Mouse (Mus musculus) lung, adult 2 months (tissue): ENCODE data around the gene B130006D01Rik. TPM values are rescaled to one million over a fixed set of nuclear protein-coding genes. Genes with fewer than 3 reads are reported as not detected.

Experiments
- DNase-seq: peaks from one replicate; pipeline ENCODE4 v3.0.0; 2022
- H3K4me1 ChIP-seq: fragments of 200-500 bp; 2 replicates; pipeline ENCODE4 v1.6.1; 2011; ENCODE audit warnings: low read length; ENCODE audit not compliant: control insufficient read depth, insufficient read depth
- H3K4me3 ChIP-seq: fragments of 200-500 bp; replicated peaks from 2 replicates; pipeline ENCODE3; 2011; ENCODE audit warnings: low read depth, mild to moderate bottlenecking, control low read depth, low read length; ENCODE audit errors: extremely low read depth
- CTCF ChIP-seq: fragments of 200-500 bp; IDR thresholded peaks from 2 replicates; pipeline ENCODE4 v1.5.1; 2011; ENCODE audit warnings: mild to moderate bottlenecking, low read length, control low read depth; ENCODE audit not compliant: insufficient read depth
- POLR2A ChIP-seq: fragments of 200-500 bp; IDR thresholded peaks from 2 replicates; pipeline ENCODE4 v1.6.1; 2011; ENCODE audit warnings: low read depth, mild to moderate bottlenecking, control low read depth, low read length, borderline replicate concordance; ENCODE audit errors: extremely low read depth
- WGBS: fragments of 180-500 bp; shearing (Covaris S2); methylation state at CpG from one replicate; pipeline ENCODE4 v1.1.7; 2018; 5-methylcytosine and 5-hydroxymethylcytosine counted together
- polyA plus RNA-seq: library from polyadenylated mRNA; depleted of rRNA; stranded (reverse); fragments of >200 nt; gene quantifications from 2 replicates; pipeline ENCODE4 v1.2.3, GENCODE M21; 2012

Gene B130006D01Rik
- polyA plus RNA-seq, 1 experiment, result 0.18 TPM

DNA sequence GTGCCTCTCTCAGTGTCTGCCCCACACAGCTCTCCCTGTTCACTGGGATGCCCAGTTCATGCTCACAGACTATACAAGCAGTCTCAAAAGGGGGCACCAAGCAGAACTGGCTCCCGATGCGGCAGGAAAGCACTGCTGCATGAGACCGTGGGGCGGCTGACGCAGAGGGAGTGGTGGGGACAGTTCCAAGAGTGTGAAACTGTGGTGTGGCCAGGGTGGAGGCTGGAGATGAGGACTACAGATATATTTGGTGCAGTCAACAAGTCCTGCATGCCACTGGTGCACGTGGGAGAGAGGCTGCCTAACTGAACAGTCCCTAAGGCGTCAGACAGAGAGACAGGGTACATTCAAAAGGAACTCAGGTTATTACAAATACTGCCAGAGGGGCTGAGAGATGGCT lies 34.4 kb upstream of the B130006D01Rik start:
- 22% methylated on average over 7 of the region's 7 CpGs for WGBS
- DNase-seq, result no peak
- H3K4me1 ChIP-seq, result peaks cover 12% of the 10 kb centered on the region
- no peak overlapping the region for H3K4me3 ChIP-seq
- no peak for TF ChIP-seq POLR2A

DNA sequence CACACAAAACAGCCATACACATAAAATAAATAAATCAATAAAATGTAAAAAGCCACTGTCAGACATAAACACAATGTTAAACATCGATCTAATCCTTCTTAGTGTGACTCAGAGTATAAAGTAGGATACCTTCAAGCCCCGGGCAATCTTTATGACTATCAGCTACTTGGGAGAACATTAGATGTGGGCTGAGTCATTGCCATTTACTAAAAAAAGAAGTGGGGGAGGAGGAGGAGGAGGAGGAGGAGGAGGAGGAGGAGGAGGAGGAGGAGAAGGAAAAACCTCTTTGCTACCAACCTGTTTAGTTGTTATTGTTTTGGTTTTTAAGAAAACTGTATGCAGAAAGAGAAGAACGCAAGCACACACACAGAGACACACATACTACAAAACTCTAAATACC lies 33.8 kb upstream of the B130006D01Rik start:
- no peak for TF ChIP-seq POLR2A
- TF ChIP-seq CTCF, result no peak
- DNase-seq, result no peak
- 65% methylated on average over 3 of the region's 3 CpGs for WGBS
- Histone ChIP-seq H3K4me3 (no peak overlapping the region), H3K4me1 (peaks cover 12% of the 10 kb centered on the region)

- 66% methylated on average over 5 of the region's 5 CpGs for WGBS
- no peak for DNase-seq
- H3K4me3 ChIP-seq, result no peak overlapping the region
- H3K4me1 ChIP-seq, result no peaks in the 10 kb centered on the region
- TF ChIP-seq CTCF (no peak), POLR2A (no peak)
Observed at GRCm38 (mm10) chr11:95698541-95698940, 24.8 kb upstream of the B130006D01Rik start.

GRCm38 (mm10) chr11:95700778-95701739 lies 22.3 kb upstream of the B130006D01Rik start:
- no peak for DNase-seq
- no peak overlapping the region for H3K4me3 ChIP-seq
- TF ChIP-seq POLR2A, result no peak
- 89% methylated on average over 13 of the region's 13 CpGs for WGBS
- H3K4me1 ChIP-seq, result no peaks in the 10 kb centered on the region

DNA sequence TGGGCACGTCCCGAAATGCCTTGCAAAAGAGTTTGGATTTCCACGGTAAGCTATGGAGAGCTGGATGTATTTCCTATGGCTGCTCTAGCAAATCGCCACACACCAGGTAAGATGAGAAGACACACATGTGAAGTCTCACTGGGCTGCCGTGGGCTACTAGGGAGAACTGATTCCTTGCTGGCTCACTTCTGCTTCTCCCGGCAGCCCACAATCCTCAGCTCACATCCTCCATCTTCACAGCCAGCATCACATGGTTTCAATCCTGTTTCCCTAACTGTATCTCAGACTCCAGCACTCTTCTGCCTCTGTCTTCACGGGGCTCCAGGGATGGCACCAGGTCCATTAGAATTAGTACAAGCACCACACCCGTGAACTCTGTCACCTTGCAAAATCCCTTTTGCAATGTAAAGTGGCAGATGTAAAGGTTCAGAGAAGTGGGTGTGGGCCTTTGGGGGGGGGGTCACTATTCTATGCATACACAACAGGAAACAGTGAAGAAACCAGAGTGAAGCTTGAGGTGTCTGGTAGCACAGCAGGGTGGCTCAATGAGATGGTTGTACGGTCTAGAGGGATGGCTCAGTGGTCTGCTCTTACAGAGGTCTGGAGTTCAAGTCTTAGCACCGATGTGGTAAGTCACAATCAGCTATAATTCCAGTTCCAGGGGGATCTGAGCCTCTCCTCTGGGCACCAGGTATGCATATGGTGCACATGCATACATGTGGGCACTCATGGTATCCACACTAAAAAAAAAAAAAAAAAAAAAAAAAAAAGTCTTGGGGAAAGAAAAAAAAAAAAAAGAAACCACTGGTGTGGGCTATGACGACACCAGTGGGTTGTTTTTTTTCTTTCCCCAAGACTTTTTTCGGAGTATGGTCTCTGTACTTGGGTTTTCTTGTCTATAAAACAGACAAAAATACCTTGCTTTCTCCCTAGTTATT lies 19.1 kb upstream of the B130006D01Rik start:
- no peak for DNase-seq
- no peak for TF ChIP-seq POLR2A
- no peak for TF ChIP-seq CTCF
- WGBS, result 83% methylated on average over 12 of the region's 12 CpGs
- Histone ChIP-seq H3K4me1 (no peaks in the 10 kb centered on the region), H3K4me3 (no peak overlapping the region)

DNA sequence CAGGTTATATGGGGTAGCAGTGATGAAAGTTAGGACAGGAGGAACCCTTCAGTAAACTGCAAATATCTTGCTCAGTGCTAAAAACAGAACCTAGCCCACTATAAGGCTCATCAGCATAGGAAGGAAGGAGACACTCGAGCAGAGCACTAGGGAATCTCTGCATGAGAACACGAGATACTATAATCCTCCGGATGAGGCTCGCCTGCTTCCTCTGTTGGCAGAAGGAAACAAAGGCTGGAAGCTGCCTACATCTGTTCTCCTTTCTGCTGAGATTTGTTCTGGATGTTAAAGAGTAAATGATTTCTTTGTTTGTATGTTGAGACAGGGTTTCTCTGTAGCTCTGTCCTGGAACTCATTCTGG lies 18.4 kb upstream of the B130006D01Rik start:
- TF ChIP-seq CTCF (no peak), POLR2A (no peak)
- DNase-seq, result no peak
- WGBS, result 49% methylated on average over 4 of the region's 4 CpGs
- no peak overlapping the region for H3K4me3 ChIP-seq
- no peaks in the 10 kb centered on the region for H3K4me1 ChIP-seq

DNA sequence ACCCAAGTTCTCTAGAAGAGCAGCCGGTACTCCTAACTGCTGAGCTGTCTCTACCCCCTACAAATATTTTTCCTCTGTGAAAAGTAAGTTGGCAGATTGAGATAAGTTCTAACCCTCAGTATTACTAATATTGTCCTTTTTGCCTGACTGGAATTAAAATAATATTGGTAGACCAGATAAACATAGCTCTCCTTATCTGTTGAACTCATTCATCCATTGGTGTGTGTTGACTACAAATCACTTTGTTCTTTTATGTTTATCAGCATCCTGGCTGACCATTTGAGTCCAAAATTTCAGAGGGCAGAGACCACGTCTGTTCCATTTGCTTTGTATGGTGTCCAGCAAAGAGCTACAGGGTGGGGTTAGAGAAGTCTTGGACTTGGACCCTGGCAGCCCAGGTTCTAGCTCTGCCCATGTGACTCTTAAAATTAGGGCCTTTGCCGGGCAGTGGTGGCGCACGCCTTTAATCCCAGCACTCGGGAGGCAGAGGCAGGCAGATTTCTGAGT lies 13.8 kb upstream of the B130006D01Rik start:
- TF ChIP-seq CTCF (no peak), POLR2A (no peak)
- no peak for DNase-seq
- WGBS, result 92% methylated on average over 6 of the region's 6 CpGs
- Histone ChIP-seq H3K4me3 (no peak overlapping the region), H3K4me1 (peaks cover 6% of the 10 kb centered on the region; the same call in 1 of the 2 replicates)

GRCm38 (mm10) chr11:95710478-95710877 lies 12.9 kb upstream of the B130006D01Rik start:
- H3K4me3 ChIP-seq, result no peak overlapping the region
- TF ChIP-seq POLR2A (no peak), CTCF (no peak)
- 83% methylated on average over 7 of the region's 7 CpGs for WGBS
- DNase-seq, result no peak
- H3K4me1 ChIP-seq, result peaks cover 11% of the 10 kb centered on the region

DNA sequence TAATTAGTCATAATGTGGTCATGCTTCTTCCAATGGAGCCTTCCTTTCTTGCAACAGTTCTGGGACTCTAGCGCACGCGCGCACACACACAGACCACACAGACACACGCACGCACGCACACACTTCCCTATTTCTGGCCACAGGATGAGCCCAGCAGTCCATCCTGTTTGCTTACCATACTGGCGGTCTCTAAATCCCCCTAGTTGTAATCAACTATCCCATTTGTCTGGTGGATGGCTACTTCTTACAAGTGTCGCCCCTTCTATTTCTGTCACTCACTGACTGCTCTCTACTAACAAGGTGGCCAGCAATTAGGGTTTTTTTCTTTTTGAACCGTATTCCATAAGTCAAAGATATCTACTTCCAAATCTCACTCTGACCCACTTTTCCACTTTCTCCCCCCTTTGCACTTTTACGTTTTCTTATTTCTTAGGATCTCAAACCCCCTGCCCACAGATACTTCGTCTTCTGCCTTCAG lies 11.3 kb upstream of the B130006D01Rik start:
- WGBS, result 12% methylated on average over 12 of the region's 12 CpGs
- H3K4me3 ChIP-seq, result peak overlapping the region; percentile 94
- DNase-seq, result peak; percentile 20
- peaks cover 17% of the 10 kb centered on the region for H3K4me1 ChIP-seq
- TF ChIP-seq POLR2A (peak; percentile 13; the same call in 1 of the 2 replicates), CTCF (no peak)
